Mouse (Mus musculus) activated CD4-positive, CD25-positive, alpha-beta regulatory T cell, adult 4 months (primary cell): ENCODE results near the gene Fgd3. TPM values are rescaled to one million over a fixed set of nuclear protein-coding genes. Genes with fewer than 3 reads are reported as not detected.

ENCODE experiments used
- ATAC-seq: one replicate; pipeline ENCODE4 v1.8.0; 2017
- polyA plus RNA-seq, 2 experiments: library from polyadenylated mRNA; unstranded; fragments of 100-300 nt; shearing (Covaris generic); gene quantifications; one replicate each; pipeline ENCODE4 v1.2.1; 2017

Fgd3 gene
- polyA plus RNA-seq, 2 experiments from 2014 or later: 11.5 to 13.7 TPM

- ATAC-seq: peak; percentile 98
These were observed 21.1 kb upstream of the Fgd3 start, which contains the start of gene Bicd2 for GRCm38 (mm10) chr13:49341012-49341830. Gene Bicd2 (plus strand): TSS chr13:49341585.

- ATAC-seq: no peak
These were observed 18.9 kb upstream of the Fgd3 start for GRCm38 (mm10) chr13:49338893-49339546.

- no peak for ATAC-seq
These were observed 15.2 kb upstream of the Fgd3 start for GRCm38 (mm10) chr13:49335077-49335982.

GRCm38 (mm10) chr13:49333250-49333649, 13.1 kb upstream of the Fgd3 start:
- ATAC-seq: no peak

- no peak for ATAC-seq
These were observed 8.0 kb upstream of the Fgd3 start for GRCm38 (mm10) chr13:49328101-49328500.

- ATAC-seq: peak; percentile 65
These were observed 6.4 kb upstream of the Fgd3 start for GRCm38 (mm10) chr13:49326246-49327206.

- ATAC-seq: no peak
These were observed 4.8 kb upstream of the Fgd3 start for GRCm38 (mm10) chr13:49324871-49325270.

GRCm38 (mm10) chr13:49322739-49323138, 2.6 kb upstream of the Fgd3 start:
- no peak for ATAC-seq

GRCm38 (mm10) chr13:49322169-49322568, 2.1 kb upstream of the Fgd3 start:
- no peak for ATAC-seq

- ATAC-seq: no peak
These were observed 1.3 kb upstream of the Fgd3 start for GRCm38 (mm10) chr13:49321452-49321851.

GRCm38 (mm10) chr13:49320514-49320913, 403 bp upstream of the Fgd3 start:
- ATAC-seq: no peak

- ATAC-seq: no peak
These were observed 2.2 kb downstream of the Fgd3 start for GRCm38 (mm10) chr13:49317914-49318313.

GRCm38 (mm10) chr13:49317508-49317907, 2.6 kb downstream of the Fgd3 start:
- no peak for ATAC-seq

GRCm38 (mm10) chr13:49316386-49317162, 3.5 kb downstream of the Fgd3 start:
- ATAC-seq: no peak

- ATAC-seq: no peak
These were observed 8.5 kb downstream of the Fgd3 start for GRCm38 (mm10) chr13:49311642-49312041.

- no peak for ATAC-seq
These were observed 10.6 kb downstream of the Fgd3 start for GRCm38 (mm10) chr13:49309501-49309900.

- ATAC-seq: peak; percentile 58
These were observed 11.2 kb downstream of the Fgd3 start for GRCm38 (mm10) chr13:49308861-49309403.

GRCm38 (mm10) chr13:49308206-49308605, 11.9 kb downstream of the Fgd3 start:
- no peak for ATAC-seq

- peak; percentile 57 for ATAC-seq
These were observed 12.7 kb downstream of the Fgd3 start for GRCm38 (mm10) chr13:49307311-49307969.

GRCm38 (mm10) chr13:49306771-49307310, 13.3 kb downstream of the Fgd3 start:
- no peak for ATAC-seq
